Mouse (Mus musculus) left cerebral cortex, postnatal 25 days (tissue): ENCODE data around the gene Rab6a. TPM values are rescaled to one million over a fixed set of nuclear protein-coding genes. Genes with fewer than 3 reads are reported as not detected.

Source experiments
- DNase-seq, 2 experiments: peaks; one replicate each; pipeline ENCODE4 v3.0.0; 2022; ENCODE audit warnings: low spot score in 2 of 2, mixed read lengths in 1 of 2
- intact Hi-C: fragments of 180-260 bp; cut with DNase I; formaldehyde crosslinking; loops from one replicate; pipeline ENCODE4 v1.15.1; 2025
- total RNA-seq, 2 experiments: library from RNA; stranded (reverse); gene quantifications; 2 replicates each; pipeline ENCODE4 v1.2.3; 2021

The Rab6a gene
- total RNA-seq, 2 experiments from 2014 or later, result 394 to 433 TPM

GRCm38 (mm10) chr7:100608910-100609309, 1.7 kb downstream of the Rab6a start:
- DNase-seq, result no peak
- intact Hi-C loops, result loop anchor here (5.0 kb wide), 1 partner anchor 52 kb away; no protein-coding TSS in a partner anchor

- intact Hi-C loops, result no loop called here
- DNase-seq, result no peak
These were observed 9.1 kb downstream of the Rab6a start for GRCm38 (mm10) chr7:100616121-100616857.

GRCm38 (mm10) chr7:100622277-100622676, 15.1 kb downstream of the Rab6a start:
- intact Hi-C loops, result no loop called here
- DNase-seq, result no peak

- DNase-seq, result no peak
- intact Hi-C loops, result no loop called here
These were observed 17.3 kb downstream of the Rab6a start for GRCm38 (mm10) chr7:100624538-100624937.

GRCm38 (mm10) chr7:100637657-100638056, 30.4 kb downstream of the Rab6a start:
- intact Hi-C loops, result loop anchor here (1.0 kb wide), 1 partner anchor 117 kb away; no protein-coding TSS in a partner anchor

GRCm38 (mm10) chr7:100642413-100642812, 35.2 kb downstream of the Rab6a start:
- intact Hi-C loops, result no loop called here
- DNase-seq, result no peak

More at GRCm38 (mm10) chr7:100637657-100638056, 30.4 kb downstream of the Rab6a start:
- DNase-seq, result no peak

GRCm38 (mm10) chr7:100645147-100645546, 37.9 kb downstream of the Rab6a start:
- intact Hi-C loops, result loop anchor here (1.0 to 2.0 kb wide), 2 partner anchors 18 to 40 kb away; no protein-coding TSS in a partner anchor
- peak; percentile 76 to 85 for DNase-seq

- intact Hi-C loops, result no loop called here
- no peak for DNase-seq
These were observed 41.9 kb downstream of the Rab6a start for GRCm38 (mm10) chr7:100649095-100649494.

- no peak for DNase-seq
- intact Hi-C loops, result no loop called here
These were observed 42.6 kb downstream of the Rab6a start for GRCm38 (mm10) chr7:100649826-100650225.

- intact Hi-C loops, result no loop called here
These were observed 43.2 kb downstream of the Rab6a start for GRCm38 (mm10) chr7:100650421-100650820.

GRCm38 (mm10) chr7:100651011-100651410, 43.8 kb downstream of the Rab6a start:
- intact Hi-C loops, result no loop called here
- DNase-seq, result no peak

More at GRCm38 (mm10) chr7:100650421-100650820, 43.2 kb downstream of the Rab6a start:
- no peak for DNase-seq

GRCm38 (mm10) chr7:100653480-100654266, 46.5 kb downstream of the Rab6a start:
- intact Hi-C loops, result no loop called here

GRCm38 (mm10) chr7:100654441-100654840, 47.2 kb downstream of the Rab6a start:
- DNase-seq, result no peak
- intact Hi-C loops, result no loop called here

More at GRCm38 (mm10) chr7:100653480-100654266, 46.5 kb downstream of the Rab6a start:
- peak in 1 of 2 experiments; percentile 72 for DNase-seq

GRCm38 (mm10) chr7:100656739-100657138, 49.5 kb downstream of the Rab6a start:
- intact Hi-C loops, result no loop called here
- DNase-seq, result peak in 1 of 2 experiments; percentile 57

- no peak for DNase-seq
- intact Hi-C loops, result no loop called here
These were observed 50.9 kb downstream of the Rab6a start for GRCm38 (mm10) chr7:100658093-100658578.

- intact Hi-C loops, result no loop called here
- DNase-seq, result no peak
These were observed 54.1 kb downstream of the Rab6a start for GRCm38 (mm10) chr7:100661264-100661663.

GRCm38 (mm10) chr7:100662231-100662630, 55.0 kb downstream of the Rab6a start, which contains the start of gene Plekhb1:
Gene Plekhb1, minus strand, starts transcription at chr7:100662414.
- DNase-seq, result no peak
- intact Hi-C loops, result no loop called here

- intact Hi-C loops, result loop anchor here (1.0 kb wide), 1 partner anchor 18 kb away; no protein-coding TSS in a partner anchor
- peak; percentile 84 to 92 for DNase-seq
These were observed 56.0 kb downstream of the Rab6a start for GRCm38 (mm10) chr7:100663190-100663589.

GRCm38 (mm10) chr7:100663729-100664304, 56.6 kb downstream of the Rab6a start:
- intact Hi-C loops, result loop anchor here (1.0 kb wide), 1 partner anchor 19 kb away; no protein-coding TSS in a partner anchor
- DNase-seq, result peak in 1 of 2 experiments; percentile 51
